Mouse (Mus musculus): Measurements from ENCODE around the gene 1700022I11Rik.

DNA sequence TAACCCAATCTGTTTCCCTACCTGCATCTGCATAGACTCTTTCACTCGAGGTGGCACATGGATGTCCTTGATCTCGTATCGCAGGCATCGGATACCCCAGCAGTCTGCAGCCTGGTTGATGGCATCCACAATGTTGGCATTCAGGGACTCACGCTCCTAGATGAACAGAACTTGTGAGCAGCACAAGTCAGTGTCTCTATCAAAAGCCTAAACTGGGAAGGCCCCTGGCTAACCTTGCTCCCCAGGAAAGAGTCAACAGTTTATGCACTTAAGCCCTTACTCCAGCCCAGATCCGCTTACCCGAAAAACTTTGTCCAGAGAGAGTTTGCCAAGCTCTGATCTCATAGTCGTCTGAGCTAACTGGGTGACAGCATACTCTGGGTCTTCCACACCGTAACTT is 60.3 kb downstream of the 1700022I11Rik start:
- no peak for TF ChIP-seq GATA1 (IDR thresholded peaks at IDR 0.05; ENCODE audit: low read length)
- no peak for TF ChIP-seq TAL1 (IDR thresholded peaks at IDR 0.05; ENCODE audit: low read length)
